Mouse (Mus musculus): ENCODE data around the gene Tmbim7. TPM values are rescaled to one million over a fixed set of nuclear protein-coding genes. Genes with fewer than 3 reads are reported as not detected.

The Tmbim7 gene
- polyA plus RNA-seq, 1 experiment from 2014 or later, result 0.14 TPM

Small RNA genes lying within 50 kb of the gene (microRNA-seq; reads per million reads assigned to microRNA genes)
- gene Gm22926 (not detected), gene Gm26238 (not detected)

Other genes starting within 250 kb of the Tmbim7 start
- 36.4 and 39.4 TPM in 2 replicates for gene Fam133b, start 107.3 kb upstream of the Tmbim7 start, polyA plus RNA-seq (2016; fragmentation: Nextera tagmentation; extraction: Ambion mirVana)
- 4.3 and 4.9 TPM in 2 replicates for gene 1700109H08Rik, start 79.6 kb upstream of the Tmbim7 start, polyA plus RNA-seq (2016; fragmentation: Nextera tagmentation; extraction: Ambion mirVana)
- gene Pex1, start 55.1 kb upstream of the Tmbim7 start, polyA plus RNA-seq (2016; fragmentation: Nextera tagmentation; extraction: Ambion mirVana), result 21.0 and 24.8 TPM in 2 replicates
- gene Rbm48, start 54.6 kb upstream of the Tmbim7 start, polyA plus RNA-seq (2016; fragmentation: Nextera tagmentation; extraction: Ambion mirVana), result 15.6 and 15.8 TPM in 2 replicates
- 76.6 and 86.4 TPM in 2 replicates for gene Gatad1, start 6.0 kb downstream of the Tmbim7 start, polyA plus RNA-seq (2016; fragmentation: Nextera tagmentation; extraction: Ambion mirVana)
- 22.6 and 23.3 TPM in 2 replicates for gene Ankib1, start 151.7 kb downstream of the Tmbim7 start, polyA plus RNA-seq (2016; fragmentation: Nextera tagmentation; extraction: Ambion mirVana)
- gene Krit1, start 152.0 kb downstream of the Tmbim7 start, polyA plus RNA-seq (2016; fragmentation: Nextera tagmentation; extraction: Ambion mirVana), result 81.6 and 83.9 TPM in 2 replicates
- 0.14 TPM in 1 of 2 replicates, not detected in the other for gene Lrrd1, start 194.0 kb downstream of the Tmbim7 start, polyA plus RNA-seq (2016; fragmentation: Nextera tagmentation; extraction: Ambion mirVana)
- 9.8 and 10.9 TPM in 2 replicates for gene Mterf1a, start 242.8 kb downstream of the Tmbim7 start, polyA plus RNA-seq (2016; fragmentation: Nextera tagmentation; extraction: Ambion mirVana)